Mouse (Mus musculus): ENCODE results near the gene Adgrf5. TPM values are rescaled to one million over a fixed set of nuclear protein-coding genes. Genes with fewer than 3 reads are reported as not detected.

Adgrf5 gene
- 1.1 TPM in 2 replicates for polyA plus RNA-seq (2011; ENCODE audit: insufficient read depth, insufficient read length, low read depth, missing spikeins)

DNA sequence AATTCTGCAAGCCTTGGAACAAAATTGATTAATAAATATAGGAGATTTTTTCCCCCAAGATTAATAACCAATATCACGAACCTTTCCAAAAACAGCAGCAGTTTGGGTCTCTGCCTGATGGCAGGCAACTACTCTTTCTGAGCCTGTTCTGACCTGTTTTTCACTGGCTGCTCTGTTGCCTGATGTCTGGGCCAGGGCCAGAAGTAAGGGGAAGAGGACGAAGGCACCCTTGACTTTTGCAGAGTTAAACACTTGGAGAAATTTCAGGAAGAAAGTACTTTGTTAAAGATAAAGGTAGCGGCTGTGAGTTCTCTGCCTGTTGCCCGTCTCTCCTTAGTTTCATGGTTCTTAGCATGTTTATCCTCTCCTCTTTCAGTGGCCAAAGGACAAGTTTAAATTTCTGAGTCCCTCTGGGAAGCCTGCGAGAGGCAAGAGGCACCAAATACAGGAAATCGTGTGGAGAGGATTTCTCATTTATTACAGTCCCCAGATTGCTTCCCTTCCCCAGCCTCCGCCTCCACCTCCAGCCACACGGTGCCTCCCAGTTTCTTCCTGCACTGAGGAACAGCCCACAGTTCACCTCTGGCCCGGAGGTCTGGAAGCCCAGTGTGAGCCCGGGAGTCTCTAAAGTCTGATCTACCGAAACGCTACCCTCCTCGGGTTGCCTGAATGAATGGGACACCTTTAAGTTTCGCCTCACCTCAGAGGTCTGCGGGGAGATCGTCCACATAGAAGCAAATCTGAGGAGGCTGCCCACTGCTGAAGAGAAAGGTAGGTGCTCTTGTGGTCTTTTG, at the start of gene Adgrf5:
Gene Adgrf5, plus strand, starts transcription at position 626 of the 794 bp plus-strand sequence.
- Histone ChIP-seq H3K9ac (ENCODE audit: low read depth, poor library complexity, severe bottlenecking) (no peak within 1 kb of the TSS), H3K27ac (ENCODE audit: insufficient read depth, low read length) (no peak within 1 kb of the TSS)
- TF ChIP-seq POLR2A (IDR thresholded peaks at IDR 0.05; ENCODE audit: insufficient read depth, low read length) (no peak), CTCF (IDR thresholded peaks at IDR 0.05; ENCODE audit: low read depth, low read length) (no peak), EP300 (IDR thresholded peaks at IDR 0.05; ENCODE audit: insufficient read depth, low read depth, low read length) (no peak)

DNA sequence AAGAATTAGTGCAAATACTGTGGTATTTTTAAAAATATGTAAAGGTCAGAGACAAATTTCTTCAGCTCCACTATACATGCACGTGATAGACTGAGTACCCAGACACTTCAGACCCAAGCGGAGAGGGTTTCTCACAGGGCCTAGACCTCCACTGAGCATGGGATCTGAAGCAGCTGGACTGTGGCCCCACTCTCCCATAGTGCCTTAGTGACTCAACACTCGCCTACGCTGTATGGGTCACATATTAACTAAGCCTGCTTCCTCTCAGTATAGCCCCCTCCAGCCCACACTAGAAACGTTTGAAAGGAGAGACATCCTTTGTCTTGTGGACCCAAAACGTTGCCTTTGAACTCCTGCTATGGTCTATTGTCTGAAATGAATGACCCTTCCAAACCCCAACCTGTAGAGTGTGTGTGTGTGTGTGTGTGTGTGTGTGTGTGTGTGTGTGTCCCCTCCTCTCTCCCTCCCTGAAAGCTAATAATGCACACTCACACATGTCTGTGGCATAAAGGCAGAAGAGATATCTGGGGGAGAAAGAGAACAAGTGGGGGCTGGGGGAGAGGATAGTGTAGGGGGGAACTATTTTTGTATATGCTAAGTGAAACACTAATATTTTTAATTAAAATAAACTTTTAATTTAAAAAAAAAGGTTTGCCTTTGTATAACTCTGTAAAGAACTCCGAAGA, 34.1 kb upstream of the Adgrf5 start:
- Histone ChIP-seq H3K27ac (ENCODE audit: insufficient read depth, low read length) (no peak overlapping the region), H3K9me3 (replicated peaks; ENCODE audit: control insufficient read depth, insufficient read depth, low read length, poor library complexity, severe bottlenecking) (peaks cover 6% of the 10 kb centered on the region; the same call in 1 of the 2 replicates), H3K4me3 (ENCODE audit: low read depth, low read length) (no peak overlapping the region), H3K4me1 (ENCODE audit: control insufficient read depth, insufficient read depth, low read length) (peaks cover 2% of the 10 kb centered on the region), H3K36me3 (ENCODE audit: control insufficient read depth, insufficient read depth, low read length, poor library complexity, severe bottlenecking) (no peaks in the 10 kb centered on the region), H3K9ac (ENCODE audit: low read depth, poor library complexity, severe bottlenecking) (no peak overlapping the region), H3K27me3 (ENCODE audit: control insufficient read depth, insufficient read depth, low read length, poor library complexity, severe bottlenecking) (no peaks in the 10 kb centered on the region)
- no peak for TF ChIP-seq CTCF (IDR thresholded peaks at IDR 0.05; ENCODE audit: low read depth, low read length)
- TF ChIP-seq EP300 (IDR thresholded peaks at IDR 0.05; ENCODE audit: insufficient read depth, low read depth, low read length), result no peak
- TF ChIP-seq POLR2A (IDR thresholded peaks at IDR 0.05; ENCODE audit: insufficient read depth, low read length), result no peak

More for the DNA sequence above, at the start of gene Adgrf5:
- Histone ChIP-seq H3K9me3 (replicated peaks; ENCODE audit: control insufficient read depth, insufficient read depth, low read length, poor library complexity, severe bottlenecking) (no peaks in the 10 kb centered on the region), H3K36me3 (ENCODE audit: control insufficient read depth, insufficient read depth, low read length, poor library complexity, severe bottlenecking) (no peaks in the 10 kb centered on the region), H3K27me3 (ENCODE audit: control insufficient read depth, insufficient read depth, low read length, poor library complexity, severe bottlenecking) (no peaks in the 10 kb centered on the region), H3K4me3 (ENCODE audit: low read depth, low read length) (no peak within 1 kb of the TSS), H3K4me1 (ENCODE audit: control insufficient read depth, insufficient read depth, low read length) (peaks cover 4% of the 10 kb centered on the region)

DNA sequence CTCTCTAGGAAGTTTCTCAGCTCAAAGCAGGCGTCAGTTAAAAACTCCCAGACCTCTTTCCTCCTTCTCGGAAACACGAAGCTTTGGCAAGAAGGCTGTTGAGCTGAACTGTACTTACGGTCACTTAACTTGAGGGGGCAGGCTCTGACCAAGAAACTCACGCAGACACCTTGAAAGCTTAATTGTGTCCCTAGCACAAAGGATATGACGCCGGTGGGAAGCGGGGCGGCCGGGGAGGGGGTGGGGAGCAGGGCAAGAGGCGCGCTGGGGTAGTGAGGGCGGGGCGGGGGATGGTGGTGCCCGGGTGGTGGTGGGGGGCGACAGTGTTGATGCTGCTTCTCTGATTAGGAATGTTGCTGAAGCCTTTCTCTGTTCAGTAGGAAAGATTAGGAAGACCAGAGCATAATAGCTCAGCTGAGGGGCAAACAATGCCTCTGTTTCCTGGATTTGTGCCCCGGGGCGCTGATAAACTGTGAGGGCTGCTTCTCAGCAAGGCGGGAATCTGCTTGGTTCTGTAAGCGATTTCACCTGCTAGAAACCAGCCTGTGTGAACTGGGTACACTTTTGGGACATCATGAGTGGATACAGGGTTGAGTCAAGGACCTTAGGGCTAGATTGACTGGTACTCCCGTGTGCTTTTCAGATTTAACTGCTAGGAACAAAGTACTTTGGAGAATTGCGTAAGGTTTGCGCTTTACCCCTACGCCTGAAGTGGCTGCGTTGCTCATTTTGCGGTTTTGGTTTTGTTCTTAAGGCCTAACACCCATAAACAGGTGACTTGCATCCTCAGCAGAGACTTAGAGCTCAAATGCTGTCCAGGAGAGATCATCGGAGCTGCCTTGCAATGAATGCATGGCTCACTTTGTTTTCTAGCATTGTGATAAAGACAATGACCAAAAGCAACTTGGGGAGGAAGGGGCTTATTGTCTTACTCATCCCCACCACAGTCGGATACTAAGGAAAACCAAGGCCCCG, 33.2 kb upstream of the Adgrf5 start:
- TF ChIP-seq CTCF (IDR thresholded peaks at IDR 0.05; ENCODE audit: low read depth, low read length) (peak; percentile 35), EP300 (IDR thresholded peaks at IDR 0.05; ENCODE audit: insufficient read depth, low read depth, low read length) (no peak)
- peaks cover 2% of the 10 kb centered on the region for H3K4me1 ChIP-seq (ENCODE audit: control insufficient read depth, insufficient read depth, low read length)
- H3K9ac ChIP-seq (ENCODE audit: low read depth, poor library complexity, severe bottlenecking), result 0 out of 2 replicates have a peak overlapping the region, but pooled peaks have one; percentile 8
- no peaks in the 10 kb centered on the region for H3K27me3 ChIP-seq (ENCODE audit: control insufficient read depth, insufficient read depth, low read length, poor library complexity, severe bottlenecking)
- H3K36me3 ChIP-seq (ENCODE audit: control insufficient read depth, insufficient read depth, low read length, poor library complexity, severe bottlenecking), result no peaks in the 10 kb centered on the region
- H3K4me3 ChIP-seq (ENCODE audit: low read depth, low read length), result no peak overlapping the region
- peaks cover 6% of the 10 kb centered on the region; the same call in 1 of the 2 replicates for H3K9me3 ChIP-seq (replicated peaks; ENCODE audit: control insufficient read depth, insufficient read depth, low read length, poor library complexity, severe bottlenecking)
- H3K27ac ChIP-seq (ENCODE audit: insufficient read depth, low read length), result 0 out of 2 replicates have a peak overlapping the region, but pooled peaks have one; percentile 19

DNA sequence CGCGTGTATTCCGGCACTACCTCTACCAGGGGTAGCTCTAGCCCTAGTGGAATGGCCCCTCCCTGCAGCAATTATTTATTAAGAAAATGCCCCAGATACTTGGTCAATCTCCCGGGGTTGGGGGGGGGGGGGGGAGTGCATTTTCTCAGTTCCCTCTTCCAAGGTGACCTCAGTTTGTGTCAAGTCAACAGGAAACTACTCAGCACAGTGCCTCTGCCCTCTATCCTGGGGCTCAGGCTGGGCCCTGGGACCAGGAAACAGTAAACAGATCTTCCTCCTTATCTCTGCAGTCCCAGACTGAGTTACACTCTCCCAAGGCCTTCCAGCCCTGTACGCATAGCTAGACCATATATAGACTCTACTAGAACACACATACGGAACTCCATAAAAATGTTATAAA, 32.4 kb upstream of the Adgrf5 start:
- H3K27me3 ChIP-seq (ENCODE audit: control insufficient read depth, insufficient read depth, low read length, poor library complexity, severe bottlenecking), result no peaks in the 10 kb centered on the region
- H3K36me3 ChIP-seq (ENCODE audit: control insufficient read depth, insufficient read depth, low read length, poor library complexity, severe bottlenecking), result no peaks in the 10 kb centered on the region
- peaks cover 2% of the 10 kb centered on the region for H3K4me1 ChIP-seq (ENCODE audit: control insufficient read depth, insufficient read depth, low read length)
- H3K4me3 ChIP-seq (ENCODE audit: low read depth, low read length), result no peak overlapping the region
- no peak for TF ChIP-seq POLR2A (IDR thresholded peaks at IDR 0.05; ENCODE audit: insufficient read depth, low read length)
- H3K9me3 ChIP-seq (replicated peaks; ENCODE audit: control insufficient read depth, insufficient read depth, low read length, poor library complexity, severe bottlenecking), result peaks cover 4% of the 10 kb centered on the region; the same call in 1 of the 2 replicates
- H3K27ac ChIP-seq (ENCODE audit: insufficient read depth, low read length), result no peak overlapping the region
- H3K9ac ChIP-seq (ENCODE audit: low read depth, poor library complexity, severe bottlenecking), result no peak overlapping the region

DNA sequence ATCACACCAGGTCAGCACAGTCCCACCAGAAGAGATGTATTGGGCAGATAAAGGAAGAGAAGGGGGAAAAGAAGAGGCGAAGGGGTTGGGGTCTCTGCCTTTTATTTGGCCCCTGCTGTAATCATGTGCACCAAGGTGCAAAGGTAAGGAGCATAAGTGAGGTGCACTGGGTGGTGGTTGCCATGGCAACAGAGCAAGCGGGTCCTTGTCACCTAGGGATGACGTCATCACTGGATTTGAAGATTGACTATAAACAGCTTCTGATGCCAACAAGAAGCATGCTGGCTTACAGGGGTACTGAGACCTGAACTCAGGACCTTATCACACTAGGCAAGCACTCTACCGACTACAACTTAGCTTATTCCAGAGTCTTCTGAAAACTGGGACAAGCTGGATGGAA, 31.0 kb upstream of the Adgrf5 start:
- Histone ChIP-seq H3K4me1 (ENCODE audit: control insufficient read depth, insufficient read depth, low read length) (peaks cover 2% of the 10 kb centered on the region), H3K27ac (ENCODE audit: insufficient read depth, low read length) (no peak overlapping the region), H3K9me3 (replicated peaks; ENCODE audit: control insufficient read depth, insufficient read depth, low read length, poor library complexity, severe bottlenecking) (no peaks in the 10 kb centered on the region), H3K27me3 (ENCODE audit: control insufficient read depth, insufficient read depth, low read length, poor library complexity, severe bottlenecking) (no peaks in the 10 kb centered on the region), H3K36me3 (ENCODE audit: control insufficient read depth, insufficient read depth, low read length, poor library complexity, severe bottlenecking) (no peaks in the 10 kb centered on the region), H3K9ac (ENCODE audit: low read depth, poor library complexity, severe bottlenecking) (no peak overlapping the region), H3K4me3 (ENCODE audit: low read depth, low read length) (no peak overlapping the region)
- no peak for TF ChIP-seq POLR2A (IDR thresholded peaks at IDR 0.05; ENCODE audit: insufficient read depth, low read length)
- TF ChIP-seq EP300 (IDR thresholded peaks at IDR 0.05; ENCODE audit: insufficient read depth, low read depth, low read length), result no peak
- TF ChIP-seq CTCF (IDR thresholded peaks at IDR 0.05; ENCODE audit: low read depth, low read length), result no peak

Data from ES-Bruce4 (cell line).